Comparison of ENCODE assay signal across 9 mouse cellular contexts in genomic region chr5:142841372-142842136, GRCm38 (mm10). TPM values are rescaled to one million over a fixed set of nuclear protein-coding genes. Genes with fewer than 3 reads are reported as not detected.
DNase-seq lines count a peak whose midpoint lies in the region.
"Had no signal": no experiment of that assay in that cellular context is flagged by ENCODE, and none has a peak within 500 bp of the region (broad histone marks: within the 10 kb centered on the region; RNA-seq: fewer than 3 reads in every experiment).

No protein-coding gene starts in this region.

- H3K27ac ChIP-seq in embryonic facial prominence, embryonic 10.5 days (replicated peaks), result peak overlapping the region; percentile 75
- H3K27ac ChIP-seq: macrophage had no signal

- intact Hi-C loops in heart, postnatal 10 days (cut with DNase I), result loop anchor here (1.0 to 10.0 kb wide), 4 partner anchors 27 to 257 kb away; no protein-coding TSS in a partner anchor

- 81% methylated on average over 8 of the region's 8 CpGs for WGBS in embryonic facial prominence, embryonic 10.5 days

- no peaks in the 10 kb centered on the region for H3K9me3 ChIP-seq in embryonic facial prominence, embryonic 10.5 days

- no peaks in the 10 kb centered on the region for H3K36me3 ChIP-seq in embryonic facial prominence, embryonic 10.5 days (replicated peaks)

- no peak overlapping the region for H3K4me3 ChIP-seq in embryonic facial prominence, embryonic 10.5 days

- H3K4me1 ChIP-seq in embryonic facial prominence, embryonic 10.5 days, result peaks cover 27% of the 10 kb centered on the region

- H3K27me3 ChIP-seq in embryonic facial prominence, embryonic 10.5 days (replicated peaks; ENCODE audit: low read depth, poor library complexity, severe bottlenecking), result no peaks in the 10 kb centered on the region

- DNase-seq in kidney, postnatal 10 days, result peak; percentile 40
- DNase-seq in kidney, adult 9 months, result no peak
- no peak for DNase-seq in embryonic facial prominence, embryonic 10.5 days (ENCODE audit: low spot score)
- DNase-seq in heart, postnatal 10 days, result peak; percentile 32 to 49
- peak; percentile 34 for DNase-seq in lung, postnatal 36 days
- no peak for DNase-seq in cerebellum, postnatal 36 days
- no peak for DNase-seq in urinary bladder, adult 18-20 months (ENCODE audit: low spot score in 2 of 2)
- DNase-seq in layer of hippocampus, postnatal 36 days, result no peak

RNA-seq across cellular contexts. Expression of gene Tnrc18, which starts 24.1 kb away (rescaled TPM):
- polyA plus RNA-seq in embryonic facial prominence, embryonic 10.5 days (2016; fragmentation: Nextera tagmentation; extraction: Ambion mirVana), result 21.8 and 26.5 TPM in 2 replicates
- total RNA-seq in heart, postnatal 10 days (2021), result 10 to 100 TPM; 80.1 to 91.3 TPM
- total RNA-seq in layer of hippocampus, postnatal 36 days (2021), result 100 to 1,000 TPM; 146 to 156 TPM

RNA-seq across cellular contexts. Expression of gene Fbxl18, which starts 53.7 kb away (rescaled TPM):
- 25.6 and 25.9 TPM in 2 replicates for polyA plus RNA-seq in embryonic facial prominence, embryonic 10.5 days (2016; fragmentation: Nextera tagmentation; extraction: Ambion mirVana)
- total RNA-seq in heart, postnatal 10 days (2021), result 1 to 10 TPM; 8.8 to 9.2 TPM
- 10 to 100 TPM; 37.1 to 41.6 TPM for total RNA-seq in layer of hippocampus, postnatal 36 days (2021)

Comparison
In these comparisons a context has a peak if more than half of its experiments do, and no peak if none do; other contexts are left out.
1. DNase-seq: peak in kidney, postnatal 10 days (single experiment), heart, postnatal 10 days (2 of 2) and lung, postnatal 36 days (single experiment); none in kidney, adult 9 months (single experiment), embryonic facial prominence, embryonic 10.5 days (single experiment), cerebellum, postnatal 36 days (0 of 2), urinary bladder, adult 18-20 months (0 of 2) and layer of hippocampus, postnatal 36 days (0 of 2).